Mouse (Mus musculus): ENCODE measurements around the gene E130114P18Rik. TPM values are rescaled to one million over a fixed set of nuclear protein-coding genes. Genes with fewer than 3 reads are reported as not detected.
A peak's percentile ranks its signal among the peaks of the same experiment; 100 is the strongest.

E130114P18Rik gene
- polyA plus RNA-seq, 1 experiment from 2014 or later: 0.60 TPM

DNA sequence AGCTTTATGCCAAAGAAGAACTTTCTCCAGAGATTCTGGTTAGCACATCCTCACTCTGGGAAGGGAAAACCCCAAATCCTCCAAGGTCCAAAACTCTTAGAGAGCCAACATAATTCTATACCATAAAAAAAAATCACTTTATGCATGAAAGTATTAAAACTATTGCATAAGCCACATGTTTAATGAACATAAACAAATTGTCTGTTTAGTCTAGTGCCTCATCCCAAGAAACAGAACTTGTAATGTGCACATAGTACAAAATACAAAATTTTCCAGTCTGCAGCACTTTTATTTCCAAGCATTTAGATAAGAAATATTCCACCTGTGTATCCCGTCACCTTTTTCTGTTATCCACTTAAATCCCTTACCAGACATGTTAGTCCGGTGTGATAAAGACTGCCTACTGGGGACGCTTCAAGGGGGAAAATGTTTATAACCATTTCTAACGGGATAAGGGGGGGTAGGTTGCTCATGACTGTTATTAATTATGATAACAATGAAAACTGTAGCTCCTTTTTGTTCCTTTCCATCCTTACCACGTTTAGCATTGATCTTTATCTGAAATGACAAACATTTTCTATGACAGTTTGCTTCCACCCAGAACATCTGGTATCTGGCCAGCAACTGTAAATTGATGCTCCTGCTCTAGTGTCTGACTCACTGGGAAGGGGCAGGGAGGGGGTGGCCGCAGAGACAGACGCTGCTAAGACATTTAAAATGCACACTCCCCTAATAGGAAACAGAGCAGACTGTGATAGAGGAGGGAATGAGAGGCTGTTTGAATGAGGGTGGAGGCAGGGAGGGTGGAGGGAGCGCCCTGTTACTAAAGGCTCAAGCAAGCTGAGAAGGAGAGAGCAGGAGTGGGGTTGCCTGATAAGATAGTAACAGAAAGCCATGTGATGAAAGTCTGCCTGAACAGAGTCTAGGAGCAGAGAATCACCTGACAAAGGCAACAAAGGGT is 176.7 kb downstream of the E130114P18Rik start:
- H3K27ac ChIP-seq (ENCODE audit: low read depth, low read length): peak overlapping the region; percentile 55; the same call in 1 of the 2 replicates
- DNase-seq (ENCODE audit: low spot score) (peak; percentile 53), ATAC-seq (replicated peaks; ENCODE audit: low FRiP score) (peak; percentile 98)
- H3K36me3 ChIP-seq (ENCODE audit: control insufficient read depth, insufficient read depth, low read length): no peaks in the 10 kb centered on the region
- H3K27me3 ChIP-seq (replicated peaks; ENCODE audit: control insufficient read depth, insufficient read depth, low read length): no peaks in the 10 kb centered on the region
- H3K4me2 ChIP-seq: peak overlapping the region; percentile 36; the same call in 1 of the 2 replicates
- no peaks in the 10 kb centered on the region for H3K9me3 ChIP-seq (ENCODE audit: control insufficient read depth, low read length)
- no peak overlapping the region for H3K4me3 ChIP-seq (ENCODE audit: low read depth, low read length)
- no peak overlapping the region for H3K9ac ChIP-seq (ENCODE audit: low read depth, low read length)
- peaks cover 9% of the 10 kb centered on the region for H3K4me1 ChIP-seq (replicated peaks; ENCODE audit: control insufficient read depth, insufficient read depth, low read length)
- 24% methylated on average over 8 of the region's 8 CpGs for WGBS

DNA sequence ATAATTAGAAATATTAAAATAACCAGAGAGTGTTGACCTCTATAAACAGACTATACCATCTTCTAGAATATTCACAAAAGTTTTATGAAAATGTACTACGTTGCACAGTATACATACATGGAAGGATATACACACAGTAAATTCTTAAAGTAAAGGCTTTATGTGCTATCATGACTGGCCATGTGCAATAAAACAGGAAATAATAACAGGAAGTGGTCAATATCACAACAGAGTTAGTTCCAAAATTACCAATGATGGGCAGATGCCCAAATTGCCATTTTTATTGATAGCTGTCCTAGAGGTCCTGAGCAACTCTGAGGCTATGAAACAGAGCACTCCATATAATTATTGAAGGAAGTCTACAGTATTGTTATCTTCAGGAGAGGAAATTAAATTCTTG is 180.4 kb downstream of the E130114P18Rik start:
- no peak for ATAC-seq (replicated peaks; ENCODE audit: low FRiP score)
- 85% methylated on average over 1 of the region's 1 CpGs for WGBS

DNA sequence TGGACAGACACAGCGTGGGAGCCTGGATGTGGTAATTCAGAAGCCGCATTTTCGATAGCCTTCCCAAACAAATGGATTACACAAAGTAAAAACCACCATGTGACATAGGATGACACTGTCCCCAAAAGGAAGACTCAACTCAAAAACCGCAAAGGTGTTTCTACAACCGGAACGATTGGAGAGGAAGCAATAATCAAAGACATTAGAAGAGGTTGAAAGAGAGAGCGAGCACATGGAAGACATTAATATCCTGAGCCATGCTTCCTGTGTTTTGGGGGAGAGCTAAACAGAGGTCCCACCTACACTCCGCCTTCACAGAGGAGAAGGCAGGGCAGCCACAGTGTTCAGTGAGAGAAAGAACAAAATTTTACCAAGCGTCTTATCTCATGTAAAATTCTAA is 181.5 kb downstream of the E130114P18Rik start:
- WGBS: 90% methylated on average over 9 of the region's 9 CpGs
- no peak for ATAC-seq (replicated peaks; ENCODE audit: low FRiP score)

More for the DNA sequence above, 180.4 kb downstream of the E130114P18Rik start:
- no peaks in the 10 kb centered on the region for H3K36me3 ChIP-seq (ENCODE audit: control insufficient read depth, insufficient read depth, low read length)
- H3K9me3 ChIP-seq (ENCODE audit: control insufficient read depth, low read length): no peaks in the 10 kb centered on the region
- H3K27ac ChIP-seq (ENCODE audit: low read depth, low read length): no peak overlapping the region
- DNase-seq (ENCODE audit: low spot score): no peak
- H3K4me3 ChIP-seq (ENCODE audit: low read depth, low read length): no peak overlapping the region
- H3K4me2 ChIP-seq: no peak overlapping the region
- no peak overlapping the region for H3K9ac ChIP-seq (ENCODE audit: low read depth, low read length)
- no peaks in the 10 kb centered on the region for H3K27me3 ChIP-seq (replicated peaks; ENCODE audit: control insufficient read depth, insufficient read depth, low read length)
- peaks cover 9% of the 10 kb centered on the region for H3K4me1 ChIP-seq (replicated peaks; ENCODE audit: control insufficient read depth, insufficient read depth, low read length)

GRCm38 (mm10) chr4:97593869-97594268 is 184.0 kb downstream of the E130114P18Rik start:
- Histone ChIP-seq H3K9me3 (ENCODE audit: control insufficient read depth, low read length) (no peaks in the 10 kb centered on the region), H3K27ac (ENCODE audit: low read depth, low read length) (no peak overlapping the region), H3K4me2 (no peak overlapping the region), H3K4me1 (replicated peaks; ENCODE audit: control insufficient read depth, insufficient read depth, low read length) (no peaks in the 10 kb centered on the region), H3K36me3 (ENCODE audit: control insufficient read depth, insufficient read depth, low read length) (no peaks in the 10 kb centered on the region), H3K9ac (ENCODE audit: low read depth, low read length) (no peak overlapping the region), H3K4me3 (ENCODE audit: low read depth, low read length) (no peak overlapping the region), H3K27me3 (replicated peaks; ENCODE audit: control insufficient read depth, insufficient read depth, low read length) (no peaks in the 10 kb centered on the region)
- ATAC-seq (replicated peaks; ENCODE audit: low FRiP score): no peak
- 45% methylated on average over 5 of the region's 5 CpGs for WGBS
- DNase-seq (ENCODE audit: low spot score): no peak

More for the DNA sequence above, 181.5 kb downstream of the E130114P18Rik start:
- Histone ChIP-seq H3K27me3 (replicated peaks; ENCODE audit: control insufficient read depth, insufficient read depth, low read length) (no peaks in the 10 kb centered on the region), H3K9me3 (ENCODE audit: control insufficient read depth, low read length) (no peaks in the 10 kb centered on the region), H3K4me3 (ENCODE audit: low read depth, low read length) (no peak overlapping the region), H3K36me3 (ENCODE audit: control insufficient read depth, insufficient read depth, low read length) (no peaks in the 10 kb centered on the region), H3K4me1 (replicated peaks; ENCODE audit: control insufficient read depth, insufficient read depth, low read length) (0 out of 2 replicates have a peak, but pooled peaks cover 2% of the 10 kb centered on the region), H3K9ac (ENCODE audit: low read depth, low read length) (no peak overlapping the region), H3K4me2 (no peak overlapping the region), H3K27ac (ENCODE audit: low read depth, low read length) (no peak overlapping the region)
- no peak for DNase-seq (ENCODE audit: low spot score)

DNA sequence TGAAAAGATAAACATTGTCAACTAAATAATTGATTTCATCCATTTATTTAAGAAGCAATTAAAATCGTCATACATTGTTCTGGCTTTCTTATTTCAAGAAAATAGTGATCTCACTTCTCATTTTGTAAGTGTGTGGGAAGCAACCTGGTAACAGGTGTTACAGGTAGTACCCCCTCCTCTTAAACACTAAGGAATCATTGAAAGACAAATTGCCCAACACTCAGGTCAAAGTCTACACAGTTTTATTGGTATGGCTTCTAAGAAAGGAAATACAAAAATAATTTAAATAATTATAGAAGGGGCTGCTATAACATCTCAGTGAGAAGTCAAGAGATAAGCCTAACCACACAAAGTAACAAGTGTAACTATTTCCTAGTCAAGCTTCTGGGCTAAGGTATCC is 188.1 kb downstream of the E130114P18Rik start:
- Histone ChIP-seq H3K36me3 (ENCODE audit: control insufficient read depth, insufficient read depth, low read length) (no peaks in the 10 kb centered on the region), H3K4me2 (no peak overlapping the region), H3K27me3 (replicated peaks; ENCODE audit: control insufficient read depth, insufficient read depth, low read length) (no peaks in the 10 kb centered on the region), H3K9me3 (ENCODE audit: control insufficient read depth, low read length) (no peaks in the 10 kb centered on the region), H3K4me1 (replicated peaks; ENCODE audit: control insufficient read depth, insufficient read depth, low read length) (no peaks in the 10 kb centered on the region), H3K9ac (ENCODE audit: low read depth, low read length) (no peak overlapping the region), H3K4me3 (ENCODE audit: low read depth, low read length) (no peak overlapping the region), H3K27ac (ENCODE audit: low read depth, low read length) (no peak overlapping the region)
- no peak for DNase-seq (ENCODE audit: low spot score)
- whole genome bisulfite sequencing: 67% methylated on average over 1 of the region's 1 CpGs
- ATAC-seq (replicated peaks; ENCODE audit: low FRiP score): no peak

DNA sequence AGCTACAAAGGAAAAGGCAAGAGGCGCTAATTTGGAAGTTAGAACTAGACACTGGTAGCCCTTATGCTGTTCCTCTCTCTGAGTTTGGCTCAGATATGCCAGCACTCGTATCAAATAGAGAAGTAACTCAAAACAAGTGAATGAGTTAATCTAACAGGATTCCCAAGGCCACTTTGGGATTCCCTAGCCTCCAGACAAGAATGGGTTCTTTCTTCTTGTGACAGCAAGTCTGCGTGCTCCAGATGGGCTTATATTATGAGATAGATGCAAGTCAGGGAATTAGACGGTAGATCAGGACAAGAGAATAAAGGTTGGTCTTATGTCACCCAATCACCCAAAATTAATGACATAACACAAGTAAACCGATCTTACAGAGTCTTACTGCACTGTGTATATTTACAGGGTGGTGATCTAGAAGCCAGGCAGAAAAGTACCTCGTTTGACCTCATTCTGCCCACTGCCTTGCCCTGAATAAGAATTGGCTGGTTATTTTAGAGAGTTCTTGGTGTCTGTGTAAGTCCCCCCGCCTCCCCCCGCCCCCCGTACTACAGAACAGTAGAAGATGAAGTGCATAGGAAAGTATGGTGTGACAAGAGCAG is 190.4 kb downstream of the E130114P18Rik start:
- H3K27me3 ChIP-seq (replicated peaks; ENCODE audit: control insufficient read depth, insufficient read depth, low read length): no peaks in the 10 kb centered on the region
- WGBS: 78% methylated on average over 9 of the region's 9 CpGs

GRCm38 (mm10) chr4:97585170-97585569 is 192.7 kb downstream of the E130114P18Rik start:
- Histone ChIP-seq H3K27me3 (replicated peaks; ENCODE audit: control insufficient read depth, insufficient read depth, low read length) (no peaks in the 10 kb centered on the region), H3K27ac (ENCODE audit: low read depth, low read length) (no peak overlapping the region), H3K36me3 (ENCODE audit: control insufficient read depth, insufficient read depth, low read length) (no peaks in the 10 kb centered on the region), H3K9ac (ENCODE audit: low read depth, low read length) (no peak overlapping the region), H3K9me3 (ENCODE audit: control insufficient read depth, low read length) (no peaks in the 10 kb centered on the region), H3K4me2 (no peak overlapping the region), H3K4me1 (replicated peaks; ENCODE audit: control insufficient read depth, insufficient read depth, low read length) (no peaks in the 10 kb centered on the region), H3K4me3 (ENCODE audit: low read depth, low read length) (no peak overlapping the region)
- ATAC-seq (replicated peaks; ENCODE audit: low FRiP score) (no peak), DNase-seq (ENCODE audit: low spot score) (no peak)
- 85% methylated on average over 7 of the region's 7 CpGs for WGBS

More for the DNA sequence above, 190.4 kb downstream of the E130114P18Rik start:
- no peak overlapping the region for H3K4me2 ChIP-seq
- no peaks in the 10 kb centered on the region for H3K36me3 ChIP-seq (ENCODE audit: control insufficient read depth, insufficient read depth, low read length)
- no peaks in the 10 kb centered on the region for H3K4me1 ChIP-seq (replicated peaks; ENCODE audit: control insufficient read depth, insufficient read depth, low read length)
- no peak for ATAC-seq (replicated peaks; ENCODE audit: low FRiP score)
- no peak overlapping the region for H3K9ac ChIP-seq (ENCODE audit: low read depth, low read length)
- no peak for DNase-seq (ENCODE audit: low spot score)
- H3K4me3 ChIP-seq (ENCODE audit: low read depth, low read length): no peak overlapping the region
- H3K9me3 ChIP-seq (ENCODE audit: control insufficient read depth, low read length): no peaks in the 10 kb centered on the region
- no peak overlapping the region for H3K27ac ChIP-seq (ENCODE audit: low read depth, low read length)

DNA sequence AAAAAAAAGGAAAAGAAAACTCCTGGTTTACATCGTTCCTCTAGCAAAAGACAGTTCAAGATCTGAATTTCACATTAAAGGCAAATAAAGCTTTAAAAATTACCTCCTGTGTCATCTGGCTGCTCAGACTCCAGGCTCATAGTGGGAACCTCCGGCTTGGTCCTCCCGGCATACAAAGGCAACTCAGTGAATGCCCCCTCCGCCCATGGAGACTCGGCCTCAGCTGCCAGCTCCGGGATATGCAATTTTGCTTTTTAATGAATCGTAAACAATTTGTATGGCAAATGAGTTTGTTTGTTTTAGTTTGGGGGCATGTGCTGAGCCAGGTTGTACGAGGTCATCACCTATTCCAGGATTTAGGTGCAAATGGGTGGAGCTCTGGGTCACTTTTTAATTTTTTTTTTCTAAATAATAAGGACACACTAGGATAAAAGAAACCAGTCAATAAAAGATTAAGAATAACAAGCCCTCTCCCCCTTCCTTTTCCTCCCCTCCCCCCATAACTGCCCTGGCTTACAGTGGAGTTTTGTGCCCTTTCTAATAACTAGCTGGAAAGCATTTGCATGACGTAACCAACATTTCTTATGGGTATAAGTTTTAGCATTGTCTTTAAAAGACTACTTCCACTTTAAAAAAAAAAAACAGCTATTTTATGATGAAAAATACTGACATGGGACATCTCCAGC is 193.3 kb downstream of the E130114P18Rik start:
- ATAC-seq (replicated peaks; ENCODE audit: low FRiP score) (no peak), DNase-seq (ENCODE audit: low spot score) (no peak)
- Histone ChIP-seq H3K4me3 (ENCODE audit: low read depth, low read length) (no peak overlapping the region), H3K27me3 (replicated peaks; ENCODE audit: control insufficient read depth, insufficient read depth, low read length) (no peaks in the 10 kb centered on the region), H3K36me3 (ENCODE audit: control insufficient read depth, insufficient read depth, low read length) (no peaks in the 10 kb centered on the region), H3K9me3 (ENCODE audit: control insufficient read depth, low read length) (no peaks in the 10 kb centered on the region), H3K27ac (ENCODE audit: low read depth, low read length) (no peak overlapping the region), H3K9ac (ENCODE audit: low read depth, low read length) (no peak overlapping the region), H3K4me2 (no peak overlapping the region), H3K4me1 (replicated peaks; ENCODE audit: control insufficient read depth, insufficient read depth, low read length) (no peaks in the 10 kb centered on the region)
- WGBS: 83% methylated on average over 9 of the region's 9 CpGs
